Mouse (Mus musculus): ENCODE data around the gene St3gal6.

GRCm38 (mm10) chr16:58432384-58432783 lies 91.7 kb downstream of the St3gal6 start:
- no peak for TF ChIP-seq CTCF (IDR thresholded peaks at IDR 0.05; ENCODE audit: low read depth)
- TF ChIP-seq EP300 (IDR thresholded peaks at IDR 0.05; ENCODE audit: low read depth): no peak

Data from heart, postnatal 0 days (tissue).